Mouse (Mus musculus): Measurements from ENCODE around the gene Stat5b. TPM values are rescaled to one million over a fixed set of nuclear protein-coding genes. Genes with fewer than 3 reads are reported as not detected.

Gene Stat5b
- 24.4 and 27.0 TPM in 2 replicates for polyA plus RNA-seq (2012; rRNA removed)
- polyA plus RNA-seq (2014; fragmentation: Nextera tagmentation; extraction: Ambion mirVana), result 21.9 and 22.1 TPM in 2 replicates

DNA sequence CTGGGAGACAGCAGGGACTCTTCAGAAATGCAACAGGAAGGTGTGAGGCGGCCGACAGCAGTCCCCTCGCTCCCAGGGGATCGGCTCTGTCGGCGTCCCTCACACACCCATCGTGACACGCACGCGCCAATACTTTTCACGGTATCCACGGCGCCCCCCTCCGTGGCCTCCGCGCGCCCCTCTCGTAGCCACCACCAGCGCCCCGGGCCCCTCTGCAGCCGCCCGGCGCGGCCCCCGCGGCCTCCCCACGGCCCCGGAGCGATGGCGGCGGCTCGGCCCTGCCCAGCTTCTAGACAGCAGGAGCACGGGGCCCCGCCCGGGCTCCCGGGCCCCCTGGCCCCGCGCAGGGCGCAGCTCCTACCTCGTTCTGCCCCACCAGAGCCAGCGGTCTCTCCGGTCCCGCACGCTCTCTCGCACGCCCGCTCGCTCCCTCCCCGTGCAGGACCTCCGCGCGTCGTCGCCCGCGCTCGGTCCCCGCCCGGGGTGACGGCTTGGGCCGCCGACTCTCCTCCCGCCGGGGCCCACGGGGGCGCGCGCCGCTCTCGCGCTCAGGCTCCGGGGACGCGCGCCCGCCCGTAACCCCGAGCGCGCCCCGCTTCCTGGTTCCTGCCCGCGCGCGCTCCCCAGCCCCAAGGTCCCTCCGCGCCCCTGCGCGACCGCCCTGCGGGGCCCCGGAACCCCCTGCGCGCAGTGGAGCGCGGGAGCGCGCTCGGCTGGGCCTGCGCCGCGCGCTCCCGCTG lies at the start of gene Stat5b:
TSS of gene Stat5b (minus strand) at position 687 of the 740 bp plus-strand sequence.
- peak within 1 kb of the TSS; percentile 73 for H3K27ac ChIP-seq (replicated peaks; ENCODE audit: low read depth, low read length)
- ATAC-seq (ENCODE audit: low FRiP score, low read depth), result peak; percentile 71
- H3K36me3 ChIP-seq (ENCODE audit: control insufficient read depth, insufficient read depth, low read length), result no peaks in the 10 kb centered on the region
- H3K4me1 ChIP-seq (ENCODE audit: control insufficient read depth, insufficient read depth, low read length), result 0 out of 2 replicates have a peak, but pooled peaks cover 10% of the 10 kb centered on the region
- peak; percentile 76; the same call in 1 of the 2 replicates for TF ChIP-seq POLR2A (IDR thresholded peaks at IDR 0.05; ENCODE audit: borderline replicate concordance, extremely low read depth, insufficient read depth, insufficient read length)
- H3K4me2 ChIP-seq (replicated peaks; ENCODE audit: low read depth, low read length, severe bottlenecking), result peak within 1 kb of the TSS; percentile 75
- peak; percentile 70 for DNase-seq (ENCODE audit: low spot score)
- 1% methylated on average over 41 of the region's 104 CpGs for WGBS
- H3K4me3 ChIP-seq (replicated peaks; ENCODE audit: low read length), result peak within 1 kb of the TSS; percentile 97
- H3K9me3 ChIP-seq (ENCODE audit: control insufficient read depth, low read length), result no peaks in the 10 kb centered on the region
- H3K9ac ChIP-seq (ENCODE audit: low read depth, low read length, severe bottlenecking), result peak within 1 kb of the TSS; percentile 96
- no peaks in the 10 kb centered on the region for H3K27me3 ChIP-seq (ENCODE audit: control insufficient read depth, insufficient read depth, low read length)

DNA sequence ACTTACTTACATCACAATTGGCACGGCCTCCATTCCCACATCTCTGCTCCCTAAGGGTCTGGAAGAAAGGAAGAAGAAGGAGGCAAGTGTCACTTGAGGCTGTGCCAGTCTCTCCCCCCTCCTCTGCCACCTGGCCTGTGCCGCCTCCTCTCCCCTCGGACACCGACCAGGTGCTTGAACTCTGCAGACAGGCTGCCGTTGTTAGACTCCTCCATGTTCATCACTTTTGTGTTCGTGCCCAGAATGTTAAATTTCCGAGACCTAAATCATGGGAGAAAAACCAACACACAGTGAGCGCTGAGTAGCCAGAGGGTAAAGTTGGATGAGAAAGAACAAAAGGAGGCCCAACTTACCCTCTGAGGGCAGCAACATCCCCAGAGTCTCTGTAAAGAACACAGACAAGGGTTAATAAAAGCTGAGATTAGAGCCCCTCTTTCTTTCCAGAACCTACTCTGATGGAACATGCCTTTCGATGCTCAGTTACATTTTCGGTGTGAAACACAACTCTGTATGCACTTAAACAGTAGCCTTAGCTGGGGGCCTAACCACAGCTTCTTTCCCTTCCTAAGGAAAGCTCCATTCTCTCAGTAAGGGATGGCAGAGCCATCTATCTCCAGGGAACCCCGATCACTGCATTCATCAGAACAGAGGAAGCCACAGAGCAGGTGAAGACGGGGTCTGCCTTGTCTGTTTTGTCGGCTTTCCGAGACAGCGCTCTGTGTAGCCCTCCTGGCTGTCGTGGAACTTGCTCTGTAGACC lies 48.1 kb upstream of the Stat5b start:
- no peak for DNase-seq (ENCODE audit: low spot score)
- Histone ChIP-seq H3K4me2 (replicated peaks; ENCODE audit: low read depth, low read length, severe bottlenecking) (no peak overlapping the region), H3K27me3 (ENCODE audit: control insufficient read depth, insufficient read depth, low read length) (no peaks in the 10 kb centered on the region), H3K27ac (replicated peaks; ENCODE audit: low read depth, low read length) (no peak overlapping the region), H3K4me1 (ENCODE audit: control insufficient read depth, insufficient read depth, low read length) (no peaks in the 10 kb centered on the region), H3K9me3 (ENCODE audit: control insufficient read depth, low read length) (no peaks in the 10 kb centered on the region), H3K9ac (ENCODE audit: low read depth, low read length, severe bottlenecking) (no peak overlapping the region), H3K4me3 (replicated peaks; ENCODE audit: low read length) (no peak overlapping the region), H3K36me3 (ENCODE audit: control insufficient read depth, insufficient read depth, low read length) (peaks cover 72% of the 10 kb centered on the region)
- TF ChIP-seq POLR2A (IDR thresholded peaks at IDR 0.05; ENCODE audit: borderline replicate concordance, extremely low read depth, insufficient read depth, insufficient read length), result no peak
- 83% methylated on average over 16 of the region's 16 CpGs for WGBS
- no peak for ATAC-seq (ENCODE audit: low FRiP score, low read depth)

DNA sequence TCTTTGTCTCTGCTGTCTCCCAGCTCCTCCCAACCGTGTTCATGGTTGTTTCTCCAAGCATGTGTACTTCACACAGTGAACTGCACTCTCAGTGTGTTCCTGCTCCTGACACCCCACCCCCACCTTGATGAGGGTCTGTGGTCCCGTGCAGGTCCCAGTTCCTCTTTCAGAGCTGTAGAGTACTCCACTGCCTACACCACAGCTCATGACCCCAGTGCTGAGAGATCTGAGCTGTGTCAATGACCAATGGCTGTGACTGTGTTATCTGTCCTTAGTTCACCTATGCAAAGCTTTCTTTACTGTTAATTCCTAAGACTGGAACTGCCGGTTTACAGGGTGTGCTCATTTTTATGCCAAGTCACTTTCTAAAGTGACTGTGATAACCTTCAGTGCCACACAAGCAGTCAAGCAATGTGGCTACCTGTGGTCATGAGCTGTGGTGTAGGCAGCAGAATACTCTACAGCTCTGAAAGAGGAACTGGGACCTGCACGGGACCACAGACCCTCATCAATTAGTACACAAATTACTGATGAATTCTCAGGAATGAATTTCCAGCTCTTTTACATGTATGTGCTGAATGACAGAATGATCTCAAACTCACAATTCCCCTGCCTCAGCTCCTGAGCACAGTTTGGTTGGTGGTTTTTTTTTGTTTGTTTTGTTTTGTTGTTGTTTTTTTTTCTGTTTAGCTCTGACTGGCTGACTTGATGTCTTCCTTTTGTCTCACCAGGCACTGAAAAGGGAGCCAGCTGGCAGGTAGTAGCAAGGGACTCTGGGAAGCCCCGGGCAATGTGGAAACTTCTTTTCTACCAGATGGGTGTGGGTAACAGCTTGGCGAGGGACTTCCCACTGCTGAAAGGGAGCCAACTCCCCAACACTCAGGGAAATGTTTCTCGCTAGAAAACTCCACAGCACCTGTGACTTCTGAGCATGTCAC lies 47.0 kb upstream of the Stat5b start:
- H3K36me3 ChIP-seq (ENCODE audit: control insufficient read depth, insufficient read depth, low read length), result peaks cover 70% of the 10 kb centered on the region
- DNase-seq (ENCODE audit: low spot score), result peak; percentile 29

DNA sequence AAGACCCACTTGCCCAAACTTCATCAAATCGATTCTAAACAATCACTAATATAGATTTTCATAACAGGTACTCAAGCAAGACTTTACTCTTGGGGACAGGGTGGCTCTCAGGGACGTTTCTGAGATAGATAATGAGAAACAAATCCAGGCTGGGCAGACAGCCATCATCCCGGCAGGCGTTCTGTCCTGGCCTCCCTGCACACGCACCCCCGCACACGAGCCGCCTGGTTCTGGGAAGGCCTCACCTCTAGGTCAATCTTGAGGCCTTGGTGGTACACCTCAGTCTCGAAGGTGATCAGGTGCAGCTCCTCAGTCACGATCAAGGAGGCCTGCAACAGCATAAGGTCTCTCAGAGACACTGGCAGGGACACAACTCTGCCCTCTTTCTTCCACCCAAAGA lies 45.6 kb upstream of the Stat5b start:
- Histone ChIP-seq H3K4me1 (ENCODE audit: control insufficient read depth, insufficient read depth, low read length) (no peaks in the 10 kb centered on the region), H3K9me3 (ENCODE audit: control insufficient read depth, low read length) (no peaks in the 10 kb centered on the region), H3K4me3 (replicated peaks; ENCODE audit: low read length) (no peak overlapping the region), H3K27ac (replicated peaks; ENCODE audit: low read depth, low read length) (no peak overlapping the region), H3K9ac (ENCODE audit: low read depth, low read length, severe bottlenecking) (no peak overlapping the region), H3K4me2 (replicated peaks; ENCODE audit: low read depth, low read length, severe bottlenecking) (no peak overlapping the region), H3K36me3 (ENCODE audit: control insufficient read depth, insufficient read depth, low read length) (peaks cover 65% of the 10 kb centered on the region), H3K27me3 (ENCODE audit: control insufficient read depth, insufficient read depth, low read length) (no peaks in the 10 kb centered on the region)
- WGBS, result 86% methylated on average over 10 of the region's 10 CpGs
- ATAC-seq (ENCODE audit: low FRiP score, low read depth) (no peak), DNase-seq (ENCODE audit: low spot score) (no peak)
- TF ChIP-seq POLR2A (IDR thresholded peaks at IDR 0.05; ENCODE audit: borderline replicate concordance, extremely low read depth, insufficient read depth, insufficient read length), result no peak

More for the DNA sequence above, 47.0 kb upstream of the Stat5b start:
- Histone ChIP-seq H3K9ac (ENCODE audit: low read depth, low read length, severe bottlenecking) (no peak overlapping the region), H3K9me3 (ENCODE audit: control insufficient read depth, low read length) (no peaks in the 10 kb centered on the region), H3K4me2 (replicated peaks; ENCODE audit: low read depth, low read length, severe bottlenecking) (no peak overlapping the region), H3K27ac (replicated peaks; ENCODE audit: low read depth, low read length) (no peak overlapping the region), H3K4me1 (ENCODE audit: control insufficient read depth, insufficient read depth, low read length) (no peaks in the 10 kb centered on the region), H3K27me3 (ENCODE audit: control insufficient read depth, insufficient read depth, low read length) (no peaks in the 10 kb centered on the region), H3K4me3 (replicated peaks; ENCODE audit: low read length) (no peak overlapping the region)
- no peak for ATAC-seq (ENCODE audit: low FRiP score, low read depth)
- 77% methylated on average over 7 of the region's 7 CpGs for WGBS
- TF ChIP-seq POLR2A (IDR thresholded peaks at IDR 0.05; ENCODE audit: borderline replicate concordance, extremely low read depth, insufficient read depth, insufficient read length), result no peak
